In the genomic region with DNA sequence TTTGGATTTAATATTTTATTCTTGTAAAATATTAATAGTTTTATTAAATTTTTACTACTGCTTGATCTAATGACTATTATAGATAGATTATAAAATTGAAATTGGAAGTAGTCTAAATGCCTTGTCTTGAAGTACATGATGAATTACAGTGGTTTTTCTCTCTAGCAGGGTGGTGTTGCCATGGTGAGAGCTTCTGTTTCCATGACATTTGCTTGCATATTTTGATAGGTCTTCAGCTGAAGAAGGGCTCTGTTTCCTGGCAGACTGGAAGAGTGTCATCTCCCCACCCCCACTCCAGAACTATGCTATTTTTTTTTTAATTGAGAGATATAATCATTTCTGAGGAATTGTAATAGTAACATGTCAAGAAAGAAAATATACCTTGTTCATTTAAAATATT, we compare ENCODE assay signal across 10 mouse cellular contexts.
A peak's percentile ranks its signal among the peaks of the same experiment; 100 is the strongest.
DNase-seq lines count a peak whose midpoint lies in the region; ATAC-seq lines count a peak whose summit lies in the region.
"Had no signal": no experiment of that assay in that cellular context is flagged by ENCODE, and none has a peak within 500 bp of the region (broad histone marks: within the 10 kb centered on the region; RNA-seq: fewer than 3 reads in every experiment).

No protein-coding gene starts in this region.

- peak; percentile 72; the same call in 1 of the 2 replicates for ATAC-seq in frontal cortex, adult (ENCODE audit: low TSS enrichment)
- ATAC-seq in activated CD4-positive, CD25-positive, alpha-beta regulatory T cell, adult 4 months, result peak; percentile 83
- ATAC-seq in inflammation-experienced regulatory T-cells, adult 6 months, result peak; percentile 75
- ATAC-seq: liver, embryonic 12.5 days had no signal

- DNase-seq in frontal cortex, postnatal 14 days (ENCODE audit: low spot score in 2 of 2), result no peak
- DNase-seq in 416B (ENCODE audit: low read depth), result peak; percentile 26
- no peak for DNase-seq in urinary bladder, postnatal 4 days (ENCODE audit: low spot score in 2 of 2)
- DNase-seq in kidney, postnatal 36 days, result no peak
- DNase-seq in neural tube, embryonic 10.5 days (ENCODE audit: extremely low spot score, low spot score), result no peak
- DNase-seq: kidney, postnatal 4 days had no signal
